Mouse (Mus musculus): ENCODE results near the gene Fbxo8.

The Fbxo8 gene

DNA sequence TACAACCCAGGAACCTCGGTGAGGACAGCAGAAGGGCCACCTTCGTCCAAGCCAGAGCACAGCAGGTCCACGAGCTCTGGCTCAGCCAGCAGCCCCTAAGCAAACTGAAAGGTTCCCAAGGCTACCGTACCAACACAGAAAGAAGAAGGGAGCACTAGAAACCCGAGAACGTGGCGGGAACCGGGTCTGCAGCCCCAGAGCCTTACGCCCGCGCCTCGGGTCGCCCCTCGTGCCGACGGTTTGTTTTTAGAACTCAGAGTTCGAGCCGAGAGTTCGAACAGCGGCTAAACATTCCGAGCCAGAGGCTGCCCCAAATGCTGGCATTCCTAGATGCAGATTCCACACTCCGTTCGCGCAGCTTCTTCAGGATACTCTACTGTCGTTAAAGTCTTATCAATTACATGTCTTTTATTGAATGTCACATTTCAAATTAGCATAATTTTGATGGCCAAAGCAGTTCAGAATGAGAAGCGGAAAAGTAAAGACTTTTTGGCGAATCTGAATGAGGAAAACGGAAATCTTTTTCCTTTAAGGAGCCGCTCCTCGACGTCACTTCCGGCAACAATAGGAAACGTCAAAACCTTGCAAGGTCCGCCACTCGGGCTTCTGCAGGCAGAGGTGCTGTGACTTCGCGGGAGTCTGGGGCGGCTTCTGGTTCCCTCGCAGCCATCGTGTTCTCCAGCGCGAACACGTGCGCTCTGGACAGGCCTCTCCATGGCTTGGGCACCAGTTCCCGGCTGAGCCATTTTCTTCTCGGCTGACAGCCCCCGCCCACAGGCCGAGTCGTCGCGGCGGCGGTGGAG lies at the start of gene Fbxo8, which contains the start of gene Cep44:
TSS of gene Fbxo8 (plus strand) at position 533 of the 803 bp plus-strand sequence.
TSS of gene Cep44 (minus strand) at position 490 of the 803 bp plus-strand sequence.
- DNase-seq = peak; percentile 89 to 91

DNA sequence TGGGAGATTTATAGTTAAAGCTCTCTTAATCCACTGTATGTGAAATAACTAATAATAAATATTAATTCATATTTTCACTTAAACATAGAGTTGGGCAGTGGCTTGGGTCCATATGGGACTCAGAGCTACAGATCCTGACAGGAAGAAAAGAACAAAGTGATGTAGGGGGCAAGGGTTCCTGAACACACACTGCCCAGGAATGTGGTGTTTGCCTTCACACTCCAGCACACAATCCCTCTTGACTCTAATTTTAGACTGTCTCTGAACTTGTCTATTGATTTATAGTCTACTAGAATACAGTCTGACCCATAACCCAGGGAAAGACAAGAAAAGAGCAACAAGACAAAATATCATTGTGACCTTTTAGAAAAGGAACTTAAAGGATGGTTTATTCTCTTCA lies 49.0 kb upstream of the Fbxo8 start:
- DNase-seq = no peak

DNA sequence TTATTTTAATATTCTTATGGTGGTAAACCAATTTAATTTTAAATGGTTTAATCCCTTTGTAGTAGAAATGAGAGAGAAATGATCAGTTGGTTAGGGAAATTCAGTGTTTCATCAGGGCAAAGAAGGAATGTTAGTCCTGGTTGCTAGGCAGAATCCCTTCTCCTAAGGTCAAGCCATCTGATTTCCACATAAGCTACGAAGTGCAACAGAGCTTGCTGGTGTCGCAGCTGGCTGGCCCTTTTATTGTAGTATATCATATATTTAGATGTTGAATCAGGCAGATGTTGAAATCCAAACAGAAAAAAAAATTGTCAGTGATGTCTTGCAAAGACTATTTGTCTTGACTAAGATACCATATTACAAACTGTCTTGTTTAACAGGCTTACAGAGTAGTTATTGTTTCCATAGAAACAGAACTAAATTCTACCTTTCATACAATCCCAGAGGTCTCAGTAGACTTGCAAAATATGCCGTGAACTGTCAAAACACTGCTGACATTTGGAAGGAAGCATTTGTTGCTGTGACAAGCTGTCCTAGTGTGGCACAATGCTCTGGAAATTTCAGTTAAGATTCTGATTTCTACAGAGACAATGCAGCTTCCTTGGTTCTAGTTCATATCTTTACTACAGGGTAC lies 42.5 kb upstream of the Fbxo8 start:
- DNase-seq = no peak

DNA sequence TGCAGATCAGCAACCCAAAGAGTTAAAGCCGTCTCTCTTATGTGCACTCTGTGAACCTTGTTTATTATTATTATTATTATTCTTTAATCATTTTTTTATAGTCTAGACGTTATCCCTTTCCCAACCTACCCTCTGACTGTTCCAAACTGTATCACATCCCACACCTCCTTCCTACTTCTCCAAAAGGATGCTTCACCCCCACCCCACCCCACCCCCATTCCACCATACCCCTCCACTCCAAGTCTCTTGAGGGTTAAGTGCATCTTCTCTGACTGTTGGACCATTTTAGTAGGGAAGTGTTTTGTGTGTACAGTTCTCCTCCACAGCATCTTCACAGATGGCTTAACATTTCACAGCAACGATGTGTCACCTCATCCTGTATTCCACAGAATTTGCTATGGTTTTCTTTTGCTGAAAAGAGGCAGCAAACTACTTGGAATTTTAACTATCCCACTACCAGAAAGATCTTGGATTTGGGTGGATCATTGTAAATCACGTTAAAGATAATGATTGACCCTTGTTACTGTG lies 41.9 kb upstream of the Fbxo8 start:
- no peak for DNase-seq

DNA sequence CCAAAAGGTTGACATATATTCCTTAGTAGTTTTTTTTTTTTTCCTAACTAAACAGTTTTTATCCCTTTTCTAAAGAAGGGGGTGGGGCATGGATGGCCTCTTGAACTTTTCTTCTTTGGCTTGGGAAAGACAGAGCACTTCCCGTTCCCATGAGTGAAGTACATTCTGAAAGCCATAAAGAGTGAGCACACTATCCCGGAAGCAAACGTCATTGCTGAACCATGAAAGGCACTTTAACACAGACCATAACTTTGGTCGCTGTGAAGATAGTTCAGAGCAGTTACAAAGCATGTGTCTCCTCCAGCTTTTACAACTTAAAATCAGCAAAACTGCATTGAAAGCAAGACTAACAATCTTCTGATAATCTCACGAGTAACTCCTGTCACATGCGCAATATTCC lies 32.0 kb upstream of the Fbxo8 start:
- DNase-seq = no peak

DNA sequence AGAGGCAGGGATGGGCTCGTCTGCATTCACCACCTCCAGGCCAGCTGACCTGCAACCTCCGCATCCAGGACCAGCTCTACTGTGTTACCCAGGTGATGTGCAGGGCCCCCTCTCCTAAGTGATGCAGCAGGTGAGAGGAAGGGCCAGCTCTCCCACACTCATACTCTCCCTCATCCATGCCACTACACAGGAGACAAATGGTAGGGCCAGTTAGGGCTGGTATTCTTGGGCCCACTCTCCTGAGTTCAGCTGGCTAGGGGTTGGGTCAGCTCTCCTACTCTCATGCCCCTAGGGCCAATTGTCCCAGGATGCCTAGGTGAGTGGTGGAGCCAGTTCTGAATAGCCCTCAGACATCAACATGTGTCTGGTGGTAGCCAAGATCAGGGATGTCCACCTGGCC lies 30.6 kb upstream of the Fbxo8 start:
- no peak for DNase-seq

DNA sequence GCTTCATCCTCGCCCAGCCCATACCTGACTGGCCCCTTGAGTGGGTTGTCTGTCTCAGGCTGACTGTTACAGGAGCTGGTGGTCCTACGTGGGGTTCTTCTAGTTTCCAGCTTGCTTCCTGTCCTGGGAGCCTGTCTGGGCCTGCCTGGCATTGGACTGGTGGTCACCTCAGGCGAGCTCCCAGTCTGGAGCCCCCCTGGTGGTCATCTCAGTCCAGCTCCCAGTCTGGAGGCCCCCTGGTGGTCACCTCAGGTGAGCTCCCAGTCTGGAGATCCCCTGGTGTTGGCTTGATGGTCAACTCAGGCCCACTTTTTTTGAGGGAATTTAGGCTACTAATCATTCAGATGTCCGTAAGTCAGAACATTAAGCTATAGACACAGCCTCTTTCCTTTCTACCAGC lies 29.8 kb upstream of the Fbxo8 start:
- no peak for DNase-seq

DNA sequence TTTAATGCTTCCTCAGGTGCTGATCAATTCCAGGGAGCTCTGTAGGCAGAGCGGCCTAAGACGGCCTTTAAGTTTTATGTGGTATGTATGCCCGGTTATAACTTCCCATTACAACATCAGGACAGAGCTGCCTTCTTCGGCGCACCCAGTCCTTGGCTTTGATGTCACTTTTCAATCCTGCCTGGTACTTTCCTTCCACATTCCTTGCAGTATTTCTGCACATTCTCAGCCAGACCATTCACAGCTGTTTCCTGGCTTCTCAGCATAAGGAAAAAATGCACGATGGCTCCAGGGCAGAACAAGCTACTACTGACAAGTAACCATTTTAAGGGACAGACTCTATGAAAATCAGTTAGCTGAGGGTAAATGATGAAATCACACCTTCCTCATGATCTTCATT lies 22.0 kb upstream of the Fbxo8 start:
- no peak for DNase-seq

DNA sequence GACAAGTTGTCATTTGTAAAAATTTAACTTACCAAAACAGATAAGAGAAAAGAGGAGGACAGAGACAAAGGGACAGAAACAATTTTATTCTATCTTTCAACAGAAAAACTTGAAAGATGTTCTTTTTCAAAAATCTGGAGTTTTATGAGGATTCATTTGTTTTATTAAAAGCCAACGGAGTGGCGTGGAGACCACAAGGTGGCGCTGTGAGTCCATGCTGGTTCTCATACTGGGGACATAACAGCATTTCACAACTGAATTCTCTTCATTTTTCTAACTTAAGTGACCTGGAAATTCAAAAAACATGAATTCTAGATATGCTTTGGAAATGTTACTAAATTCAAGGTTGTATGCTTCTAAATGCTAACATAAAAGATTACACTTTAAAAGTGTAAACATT lies 20.5 kb upstream of the Fbxo8 start:
- peak; percentile 61 to 81 for DNase-seq

DNA sequence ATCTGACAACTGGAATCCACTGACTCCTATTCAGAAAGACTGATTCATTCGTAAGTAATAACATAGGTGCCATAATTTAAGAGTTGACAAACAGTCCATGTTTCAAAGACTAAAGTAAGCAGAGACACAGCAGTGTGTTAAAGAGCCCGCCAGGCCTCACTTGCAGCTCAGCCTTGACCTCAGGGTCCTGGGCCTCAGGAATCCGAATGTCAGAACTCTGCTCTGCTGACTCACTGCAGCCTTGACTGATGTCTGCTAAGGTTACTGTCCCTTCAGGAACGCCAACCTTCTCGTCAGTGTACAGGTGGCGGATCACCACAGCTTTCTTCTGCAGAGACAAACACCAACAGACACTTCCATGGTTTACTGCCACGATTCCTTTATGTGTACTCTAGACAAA lies 10.2 kb upstream of the Fbxo8 start:
- no peak for DNase-seq

DNA sequence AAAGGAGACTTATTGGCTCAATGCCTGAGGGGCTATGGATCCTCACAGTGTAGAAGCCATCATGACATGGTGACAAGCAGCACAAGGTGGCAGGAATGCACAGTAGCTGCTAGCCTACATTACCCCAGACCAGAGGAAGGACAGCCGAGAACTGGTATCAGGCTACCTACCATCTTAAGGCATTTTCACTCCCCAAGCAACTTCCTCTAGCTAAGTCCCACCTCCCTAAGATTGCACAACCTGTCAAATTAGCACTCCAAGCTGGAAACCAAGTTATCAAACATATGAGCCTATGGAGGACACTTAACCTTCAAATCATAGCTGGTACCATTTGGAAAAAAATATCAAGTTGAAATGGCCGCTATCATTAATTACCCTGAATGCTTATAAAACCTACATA lies 3.0 kb upstream of the Fbxo8 start:
- no peak for DNase-seq

DNA sequence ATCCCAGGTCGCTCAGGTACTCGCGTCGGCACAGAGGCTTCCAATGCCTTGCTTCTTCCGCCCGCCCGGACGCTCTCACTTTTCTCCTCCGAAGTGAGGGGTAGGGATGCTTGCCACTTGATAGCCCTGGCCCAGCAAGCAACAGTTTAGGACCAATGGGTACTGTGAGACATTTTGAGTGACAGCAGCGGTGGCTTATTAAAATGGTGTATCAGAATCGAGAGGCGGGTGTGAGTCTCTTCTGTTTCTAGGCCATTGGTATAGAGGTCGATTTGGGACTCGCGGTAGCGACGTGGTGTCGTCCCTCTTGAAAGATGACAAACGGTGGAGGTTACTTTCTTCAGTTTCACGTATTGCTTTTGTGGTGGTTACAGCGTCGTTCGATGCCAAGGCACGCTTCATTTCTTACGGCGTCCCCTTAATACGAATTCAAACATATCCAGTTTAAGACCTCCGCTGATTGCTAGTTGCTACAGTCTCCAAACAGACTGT lies 517 bp downstream of the Fbxo8 start:
- peak; percentile 92 to 94 for DNase-seq

DNA sequence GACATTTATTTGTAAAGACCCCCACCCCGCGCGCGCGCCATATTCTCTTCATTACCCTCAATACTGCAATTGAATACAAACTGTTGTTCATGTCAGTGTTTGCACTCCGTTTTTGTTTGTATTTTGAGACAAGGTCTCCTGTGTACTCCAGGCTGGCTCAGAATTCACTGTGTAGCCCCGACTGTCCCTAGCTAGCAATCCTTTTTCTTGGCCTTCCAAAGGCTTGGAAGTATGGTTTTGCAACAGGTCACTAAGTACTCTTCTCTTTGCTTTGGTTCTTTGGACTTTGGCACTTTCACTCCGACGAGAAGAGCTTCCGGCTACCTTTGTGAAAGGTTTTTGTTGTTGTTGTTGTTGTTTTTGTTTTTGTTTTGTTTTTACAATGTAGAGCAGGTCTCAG lies 1.2 kb downstream of the Fbxo8 start:
- peak in 1 of 2 experiments; percentile 7 for DNase-seq

DNA sequence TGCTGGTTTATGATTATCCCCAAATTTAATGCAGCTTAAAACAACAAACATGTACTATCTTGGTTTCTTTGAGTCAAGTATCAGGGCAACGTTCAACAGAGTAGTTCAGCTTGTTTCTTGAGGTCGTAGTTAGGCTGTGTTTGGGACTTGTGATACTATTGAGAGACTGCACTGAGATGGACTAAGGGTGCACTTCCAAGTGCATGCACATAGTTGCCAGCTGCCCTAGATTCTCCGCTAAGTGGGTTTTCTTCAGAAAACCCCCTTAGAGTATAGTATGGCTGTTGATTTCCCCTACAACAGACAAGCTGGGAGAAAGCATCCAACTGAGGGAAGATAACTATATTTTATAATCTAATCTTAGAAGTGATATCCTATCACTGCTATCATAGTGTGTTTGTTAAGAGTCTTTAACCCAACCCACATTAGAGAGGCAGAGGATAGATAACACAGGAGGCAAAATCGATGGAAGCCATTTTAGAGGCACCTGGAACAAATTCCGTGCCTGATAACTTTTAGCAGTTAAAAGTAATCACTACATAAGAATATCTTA lies 1.7 kb downstream of the Fbxo8 start:
- no peak for DNase-seq

DNA sequence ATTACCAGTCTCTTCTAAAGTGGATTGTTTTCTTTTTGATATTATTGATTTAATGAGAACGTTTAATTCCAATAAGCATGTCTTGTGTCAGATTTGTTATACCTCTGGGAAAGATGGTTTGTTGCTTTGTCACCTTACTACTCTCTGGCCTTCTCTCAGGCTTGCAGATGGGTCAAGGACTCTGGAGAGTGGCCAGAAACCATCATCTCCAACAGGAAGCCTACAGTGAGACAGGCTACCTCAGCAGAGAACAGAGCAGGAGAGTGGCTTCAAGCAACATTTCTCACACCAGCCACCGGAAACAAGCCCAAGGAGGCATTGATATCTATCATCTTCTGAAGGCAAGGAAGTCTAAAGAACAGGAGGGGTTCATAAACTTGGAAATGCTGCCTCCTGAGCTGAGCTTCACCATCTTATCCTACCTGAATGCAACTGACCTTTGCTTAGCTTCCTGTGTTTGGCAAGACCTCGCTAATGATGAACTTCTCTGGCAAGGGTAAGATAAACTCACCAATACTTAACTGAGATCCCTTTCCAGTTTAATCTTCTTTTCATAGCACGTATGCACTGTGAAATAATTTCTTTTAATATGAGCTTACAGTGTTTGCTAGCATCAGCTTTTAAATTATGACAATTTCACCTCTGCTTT lies 13.6 kb downstream of the Fbxo8 start:
- DNase-seq = peak; percentile 49 to 61

DNA sequence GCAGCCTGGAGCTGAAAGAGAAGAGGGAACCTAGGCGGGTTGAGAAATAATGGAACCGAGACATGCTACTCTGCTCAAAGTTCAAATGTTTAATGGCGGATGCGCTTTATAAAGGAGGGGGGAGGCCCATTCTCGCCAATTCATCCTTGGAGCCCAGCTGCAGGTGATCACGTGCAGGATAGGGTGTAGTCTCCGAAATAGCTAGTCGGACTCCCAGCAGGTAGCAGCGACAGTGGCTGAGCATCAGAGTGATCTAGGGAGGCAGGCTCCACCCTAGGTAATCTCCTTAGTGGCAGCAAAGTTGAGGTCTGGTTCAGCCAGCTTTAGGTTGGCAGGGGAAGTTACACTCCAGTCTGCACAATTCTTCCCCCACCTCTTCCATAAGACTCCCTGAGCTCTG lies 16.0 kb downstream of the Fbxo8 start:
- no peak for DNase-seq

DNA sequence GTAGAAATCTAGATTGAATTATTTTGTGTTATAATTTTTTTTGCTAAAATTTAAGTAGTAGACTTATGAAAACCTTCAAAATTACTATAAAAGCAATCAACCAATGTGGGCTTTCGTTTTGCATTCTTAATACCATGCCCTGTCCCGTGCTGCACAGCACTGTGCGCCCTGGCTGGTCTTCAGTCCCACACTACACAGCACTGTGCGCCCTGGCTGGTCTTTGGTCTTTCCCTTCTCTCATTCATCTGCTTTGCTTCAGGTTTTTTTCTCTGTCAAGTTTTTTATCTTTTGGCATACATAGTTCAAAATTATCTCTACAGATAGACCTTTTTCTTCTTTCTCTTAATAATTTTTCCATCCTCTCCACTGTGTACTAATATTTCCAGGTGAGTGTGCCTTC lies 30.0 kb downstream of the Fbxo8 start:
- DNase-seq = peak; percentile 13 to 47

DNA sequence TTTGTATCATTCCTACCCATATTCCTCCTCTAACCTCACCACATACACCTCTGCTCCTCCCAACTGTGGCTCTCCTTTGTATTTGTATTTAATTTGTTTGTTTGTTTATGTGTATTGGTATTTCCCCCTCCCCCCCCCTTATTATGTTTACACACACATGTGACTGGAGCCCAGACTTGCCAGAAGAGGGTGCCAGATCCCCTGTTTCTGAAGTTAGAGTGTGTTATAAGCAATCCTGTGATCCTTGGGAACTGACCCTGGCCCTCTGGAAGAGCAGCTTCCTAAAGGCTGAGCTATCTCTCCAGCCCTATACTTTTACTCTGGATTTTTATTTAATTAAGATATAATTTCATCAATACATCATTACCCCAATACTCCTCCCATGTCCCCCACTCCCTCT lies 32.0 kb downstream of the Fbxo8 start:
- DNase-seq = peak in 1 of 2 experiments; percentile 45

DNA sequence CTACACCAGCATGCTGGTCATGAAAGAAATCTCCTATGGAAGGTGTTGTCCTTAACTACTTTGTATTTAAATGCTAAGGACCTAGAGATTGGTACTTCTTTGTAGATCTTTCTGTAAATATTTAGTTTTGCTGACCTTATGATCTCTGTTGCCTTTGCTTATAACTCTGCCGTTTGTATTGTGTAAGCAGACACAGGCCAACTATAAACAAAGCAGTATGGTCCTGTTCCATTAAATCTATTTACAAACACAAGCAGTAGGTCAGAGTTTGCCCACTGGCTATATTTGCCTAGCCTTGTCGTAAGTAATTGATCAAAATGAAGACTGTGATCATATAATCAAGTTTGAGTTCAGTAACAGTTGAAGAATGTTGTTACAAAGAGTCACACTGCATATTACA lies 38.1 kb downstream of the Fbxo8 start:
- DNase-seq = no peak

DNA sequence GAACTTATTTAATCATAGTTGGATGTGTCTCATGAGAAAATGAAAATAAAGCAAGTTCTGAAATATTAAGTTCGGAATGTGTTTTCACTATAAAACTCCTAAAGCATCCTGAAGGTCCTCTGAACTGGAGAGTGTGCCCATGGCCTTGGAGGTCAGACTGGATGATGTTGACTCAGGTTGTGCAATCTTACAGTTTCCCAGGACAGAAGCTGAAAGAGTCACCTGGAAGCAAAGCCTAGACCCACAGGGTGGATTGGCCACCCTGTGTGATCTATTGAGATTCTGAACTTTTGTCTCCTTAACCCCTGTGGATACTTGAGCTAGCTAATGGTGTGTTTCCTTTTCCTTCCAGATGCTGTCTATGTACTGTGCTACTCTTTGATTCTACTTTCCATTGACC lies 40.2 kb downstream of the Fbxo8 start:
- DNase-seq = no peak

DNA sequence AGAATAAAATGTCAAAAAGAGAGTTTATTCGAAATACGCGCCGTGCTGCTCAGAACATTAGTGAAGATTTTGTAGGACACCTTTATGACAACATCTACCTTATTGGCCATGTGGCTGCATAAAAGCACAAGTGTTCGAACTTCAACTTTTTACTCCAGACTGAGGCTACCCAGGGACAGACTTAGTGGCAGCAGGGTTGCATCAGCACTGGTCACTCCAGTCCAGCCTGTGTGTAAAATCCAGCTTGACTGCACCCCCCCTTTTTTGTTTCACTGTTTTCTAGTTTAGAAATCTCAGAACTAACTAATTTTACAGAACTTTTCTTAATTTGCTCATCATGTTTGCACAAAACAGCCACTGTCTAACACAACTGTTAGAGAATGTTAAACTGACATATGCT lies 40.6 kb downstream of the Fbxo8 start:
- DNase-seq = no peak

DNA sequence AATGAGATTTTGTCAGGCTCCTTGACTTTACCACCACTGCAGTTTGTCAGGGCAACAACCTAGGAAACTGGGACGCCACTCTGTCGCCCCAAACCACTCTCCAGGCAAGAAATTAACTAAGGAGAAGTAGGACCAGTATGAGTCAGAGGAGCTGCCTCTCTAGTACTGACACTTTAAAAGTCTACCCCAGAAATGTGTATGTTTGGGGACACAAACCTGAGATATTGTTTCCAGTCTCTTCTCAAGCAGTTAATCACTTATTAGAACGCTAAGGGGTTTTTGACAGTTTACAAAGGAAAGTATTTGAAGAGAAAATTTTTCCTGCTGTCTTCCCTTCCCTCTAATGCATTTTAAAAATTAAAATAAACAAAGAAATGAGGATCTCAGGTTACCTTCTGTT lies 55.6 kb downstream of the Fbxo8 start:
- DNase-seq = no peak

DNA sequence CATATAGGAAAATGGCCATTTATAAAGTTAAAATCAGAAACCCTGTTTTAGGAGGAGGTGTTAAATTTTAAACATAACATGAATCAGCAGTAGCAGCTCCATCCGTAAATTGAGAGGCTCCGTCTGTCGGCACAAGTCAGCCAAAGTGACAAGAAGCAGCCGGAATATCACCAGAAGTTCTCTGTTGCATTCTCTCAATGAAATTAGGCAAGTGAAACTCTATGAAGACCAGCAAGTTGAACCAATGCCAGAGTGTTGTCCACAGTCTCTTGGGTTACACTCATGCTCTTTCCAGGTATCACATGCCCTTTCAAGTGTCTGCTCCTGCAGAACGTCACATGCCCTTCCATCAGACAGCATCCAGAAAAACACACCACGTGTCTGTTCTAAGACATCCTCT lies 60.8 kb downstream of the Fbxo8 start:
- DNase-seq = no peak
